Mouse (Mus musculus): Measurements from ENCODE around the gene Tsc2. TPM values are rescaled to one million over a fixed set of nuclear protein-coding genes. Genes with fewer than 3 reads are reported as not detected.

Tsc2 gene
- polyA plus RNA-seq, 1 experiment from 2014 or later = 46.7 TPM

DNA sequence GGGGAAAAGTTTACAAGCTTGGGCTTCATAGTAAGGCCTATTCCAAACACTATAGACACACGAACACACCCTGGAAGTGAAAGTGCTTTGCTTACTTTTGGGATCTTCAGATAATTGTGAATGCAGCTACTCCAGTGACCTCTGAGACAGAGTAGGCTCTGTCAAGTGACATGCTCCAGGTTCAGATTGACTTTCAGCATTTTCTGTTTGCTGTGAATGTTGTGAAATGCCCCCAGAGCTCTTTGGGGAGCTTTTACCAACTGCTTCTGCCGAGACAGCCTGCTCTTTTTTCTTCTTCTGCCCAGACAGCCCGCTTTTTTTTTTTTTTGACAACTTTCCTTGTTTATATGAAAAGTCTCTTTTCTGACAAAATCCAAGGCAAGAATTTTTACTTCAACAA is 47.9 kb downstream of the Tsc2 start:
- no peak for ATAC-seq (replicated peaks; ENCODE audit: insufficient number of reproducible peaks, low FRiP score, low TSS enrichment)
- H3K9me3 ChIP-seq (replicated peaks; ENCODE audit: control insufficient read depth, low read length) = no peaks in the 10 kb centered on the region
- 0 out of 2 replicates have a peak overlapping the region, but pooled peaks have one; percentile 77 for H3K27ac ChIP-seq (ENCODE audit: low read depth, low read length)
- H3K9ac ChIP-seq (ENCODE audit: low read depth, low read length) = no peak overlapping the region
- H3K4me3 ChIP-seq (ENCODE audit: low read depth, low read length) = no peak overlapping the region
- H3K36me3 ChIP-seq (ENCODE audit: control insufficient read depth, insufficient read depth, low read length) = peaks cover 38% of the 10 kb centered on the region
- no peak overlapping the region for H3K4me2 ChIP-seq
- 69% methylated on average over 3 of the region's 3 CpGs for WGBS (ENCODE audit: insufficient replicate concordance)
- no peaks in the 10 kb centered on the region for H3K4me1 ChIP-seq (ENCODE audit: control insufficient read depth, insufficient read depth, low read length)
- H3K27me3 ChIP-seq (ENCODE audit: control insufficient read depth, insufficient read depth, low read length) = no peaks in the 10 kb centered on the region

DNA sequence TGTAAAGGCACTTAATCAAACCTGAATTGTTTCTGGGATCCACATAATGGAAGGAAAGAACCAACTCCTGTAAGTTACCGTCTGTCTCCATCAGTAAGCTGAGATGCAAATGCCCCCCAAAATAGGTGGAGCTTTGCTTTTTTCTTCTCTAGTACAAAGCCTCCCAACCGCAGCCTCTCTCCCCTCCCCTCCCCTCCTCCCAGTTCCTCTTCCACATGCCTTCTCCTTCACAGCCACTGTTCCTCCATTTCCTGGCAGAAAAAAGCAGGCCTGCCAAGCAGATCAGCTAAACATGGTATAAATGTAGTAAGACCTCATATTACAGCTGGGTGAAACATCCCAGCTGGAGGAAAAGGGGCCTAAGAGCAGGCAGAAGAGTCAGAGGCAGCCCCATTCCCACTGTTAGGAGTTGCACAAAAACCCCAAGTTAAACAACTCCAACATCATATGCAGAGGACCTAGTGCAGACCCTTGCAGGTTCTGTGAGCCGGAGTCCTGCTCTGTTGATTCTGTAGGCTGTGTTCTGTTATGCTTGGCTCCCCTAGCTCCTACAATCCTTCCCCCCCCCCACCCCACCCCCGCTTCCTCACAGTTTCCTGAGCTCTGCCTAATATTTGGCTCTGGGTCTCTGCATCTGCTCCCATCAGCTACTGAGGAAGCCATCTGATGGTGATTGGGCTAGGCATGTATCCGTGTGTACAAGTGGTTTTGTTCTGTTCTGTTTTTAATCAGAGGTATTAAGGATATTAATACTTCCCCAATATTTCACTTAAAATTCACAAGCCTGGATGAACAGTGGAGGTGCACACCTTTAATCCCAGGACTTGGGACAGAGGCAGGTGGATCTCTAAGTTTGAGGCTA is 48.6 kb downstream of the Tsc2 start:
- Histone ChIP-seq H3K4me3 (ENCODE audit: low read depth, low read length) (no peak overlapping the region), H3K27ac (ENCODE audit: low read depth, low read length) (peak overlapping the region; percentile 77), H3K36me3 (ENCODE audit: control insufficient read depth, insufficient read depth, low read length) (peaks cover 39% of the 10 kb centered on the region), H3K4me1 (ENCODE audit: control insufficient read depth, insufficient read depth, low read length) (no peaks in the 10 kb centered on the region), H3K9me3 (replicated peaks; ENCODE audit: control insufficient read depth, low read length) (no peaks in the 10 kb centered on the region), H3K4me2 (no peak overlapping the region; the same call in 1 of the 2 replicates), H3K27me3 (ENCODE audit: control insufficient read depth, insufficient read depth, low read length) (no peaks in the 10 kb centered on the region), H3K9ac (ENCODE audit: low read depth, low read length) (no peak overlapping the region)
- 64% methylated on average over 5 of the region's 5 CpGs for WGBS (ENCODE audit: insufficient replicate concordance)
- ATAC-seq (replicated peaks; ENCODE audit: insufficient number of reproducible peaks, low FRiP score, low TSS enrichment) = no peak

DNA sequence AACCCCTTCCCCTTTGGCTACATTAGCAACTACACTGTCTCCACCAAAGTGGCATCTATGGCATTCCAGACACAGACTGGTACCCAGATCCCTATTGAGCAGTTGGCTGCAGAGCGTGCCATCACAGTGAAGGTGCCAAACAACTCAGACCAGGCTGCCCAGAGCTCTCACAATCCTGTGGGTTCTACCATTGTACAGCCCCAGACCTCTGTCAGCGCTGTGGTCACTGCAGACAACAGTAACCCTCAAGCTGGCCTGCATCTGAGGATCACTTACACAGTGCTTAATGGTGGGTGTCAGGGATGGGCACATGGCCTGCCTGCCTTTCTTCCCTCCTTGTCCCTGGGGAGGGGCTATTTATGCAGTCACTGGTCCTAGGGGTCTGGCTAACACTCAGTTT is 52.1 kb downstream of the Tsc2 start:
- H3K36me3 ChIP-seq (ENCODE audit: control insufficient read depth, insufficient read depth, low read length) = peaks cover 32% of the 10 kb centered on the region
- no peaks in the 10 kb centered on the region for H3K4me1 ChIP-seq (ENCODE audit: control insufficient read depth, insufficient read depth, low read length)
- H3K9me3 ChIP-seq (replicated peaks; ENCODE audit: control insufficient read depth, low read length) = no peaks in the 10 kb centered on the region
- H3K9ac ChIP-seq (ENCODE audit: low read depth, low read length) = no peak overlapping the region
- no peak overlapping the region for H3K4me3 ChIP-seq (ENCODE audit: low read depth, low read length)
- ATAC-seq (replicated peaks; ENCODE audit: insufficient number of reproducible peaks, low FRiP score, low TSS enrichment) = no peak
- 88% methylated on average over 2 of the region's 2 CpGs for WGBS (ENCODE audit: insufficient replicate concordance)
- no peaks in the 10 kb centered on the region for H3K27me3 ChIP-seq (ENCODE audit: control insufficient read depth, insufficient read depth, low read length)
- no peak overlapping the region for H3K27ac ChIP-seq (ENCODE audit: low read depth, low read length)
- H3K4me2 ChIP-seq = no peak overlapping the region

DNA sequence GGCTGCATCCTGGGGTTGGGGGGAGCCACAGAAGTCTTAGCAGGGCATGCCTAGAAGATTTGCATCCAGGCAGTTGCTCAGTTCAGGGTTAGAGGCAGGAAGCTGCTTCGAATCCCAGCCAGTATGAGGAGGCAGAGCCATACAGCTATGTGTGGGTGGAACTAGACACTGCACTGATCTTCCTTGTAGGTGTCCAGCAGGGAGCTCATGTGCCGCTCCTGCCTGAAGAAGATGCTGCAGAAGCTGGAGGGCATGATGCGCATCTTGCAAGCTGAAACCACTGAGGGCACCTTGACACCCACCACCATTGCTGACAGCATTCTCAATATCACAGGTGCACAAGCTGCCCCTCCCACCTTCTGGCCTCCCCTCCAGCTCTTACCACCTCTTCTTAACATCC is 52.9 kb downstream of the Tsc2 start:
- Histone ChIP-seq H3K27ac (ENCODE audit: low read depth, low read length) (no peak overlapping the region), H3K4me3 (ENCODE audit: low read depth, low read length) (no peak overlapping the region), H3K4me1 (ENCODE audit: control insufficient read depth, insufficient read depth, low read length) (no peaks in the 10 kb centered on the region), H3K4me2 (no peak overlapping the region), H3K27me3 (ENCODE audit: control insufficient read depth, insufficient read depth, low read length) (no peaks in the 10 kb centered on the region), H3K36me3 (ENCODE audit: control insufficient read depth, insufficient read depth, low read length) (peaks cover 34% of the 10 kb centered on the region), H3K9me3 (replicated peaks; ENCODE audit: control insufficient read depth, low read length) (no peaks in the 10 kb centered on the region), H3K9ac (ENCODE audit: low read depth, low read length) (no peak overlapping the region)
- ATAC-seq (replicated peaks; ENCODE audit: insufficient number of reproducible peaks, low FRiP score, low TSS enrichment) = no peak
- WGBS (ENCODE audit: insufficient replicate concordance) = 95% methylated on average over 3 of the region's 3 CpGs

DNA sequence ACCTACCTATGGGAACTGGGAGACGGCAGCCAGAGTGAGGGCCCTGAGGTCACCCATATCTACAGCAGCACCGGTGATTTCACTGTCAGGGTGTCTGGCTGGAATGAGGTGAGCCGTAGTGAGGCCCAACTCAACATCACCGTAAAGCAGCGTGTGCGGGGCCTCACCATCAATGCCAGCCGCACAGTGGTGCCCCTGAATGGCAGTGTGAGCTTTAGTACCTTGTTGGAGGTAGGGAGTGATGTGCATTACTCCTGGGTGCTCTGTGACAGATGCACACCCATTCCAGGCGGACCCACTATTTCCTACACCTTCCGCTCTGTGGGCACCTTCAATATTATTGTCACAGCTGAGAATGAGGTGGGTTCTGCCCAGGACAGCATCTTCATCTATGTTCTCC is 58.6 kb downstream of the Tsc2 start:
- no peak overlapping the region for H3K9ac ChIP-seq (ENCODE audit: low read depth, low read length)
- 89% methylated on average over 9 of the region's 9 CpGs for WGBS (ENCODE audit: insufficient replicate concordance)
- no peak overlapping the region for H3K4me2 ChIP-seq
- no peak overlapping the region for H3K4me3 ChIP-seq (ENCODE audit: low read depth, low read length)
- ATAC-seq (replicated peaks; ENCODE audit: insufficient number of reproducible peaks, low FRiP score, low TSS enrichment) = no peak
- no peaks in the 10 kb centered on the region for H3K27me3 ChIP-seq (ENCODE audit: control insufficient read depth, insufficient read depth, low read length)
- no peak overlapping the region for H3K27ac ChIP-seq (ENCODE audit: low read depth, low read length)
- H3K36me3 ChIP-seq (ENCODE audit: control insufficient read depth, insufficient read depth, low read length) = peaks cover 14% of the 10 kb centered on the region
- no peaks in the 10 kb centered on the region for H3K4me1 ChIP-seq (ENCODE audit: control insufficient read depth, insufficient read depth, low read length)
- no peaks in the 10 kb centered on the region for H3K9me3 ChIP-seq (replicated peaks; ENCODE audit: control insufficient read depth, low read length)

DNA sequence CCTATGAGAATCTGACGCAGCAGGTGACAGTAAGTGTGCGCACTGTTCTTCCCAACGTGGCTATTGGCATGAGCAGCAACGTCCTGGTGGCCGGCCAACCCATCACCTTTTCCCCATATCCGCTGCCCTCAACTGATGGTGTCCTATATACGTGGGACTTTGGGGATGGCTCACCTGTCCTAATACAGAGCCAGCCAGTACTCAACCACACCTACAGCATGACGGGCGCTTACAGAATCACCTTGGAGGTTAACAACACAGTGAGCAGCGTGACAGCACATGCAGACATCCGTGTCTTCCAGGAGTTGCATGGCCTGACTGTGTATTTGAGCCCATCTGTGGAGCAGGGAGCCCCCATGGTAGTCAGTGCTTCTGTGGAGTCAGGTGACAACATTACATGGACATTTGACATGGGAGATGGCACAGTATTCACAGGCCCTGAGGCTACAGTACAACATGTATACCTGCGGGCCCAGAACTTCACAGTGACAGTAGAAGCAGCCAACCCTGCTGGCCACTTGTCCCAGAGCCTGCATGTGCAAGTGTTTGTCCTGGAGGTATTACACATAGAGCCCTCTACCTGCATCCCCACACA is 59.7 kb downstream of the Tsc2 start:
- WGBS (ENCODE audit: insufficient replicate concordance) = 90% methylated on average over 12 of the region's 12 CpGs
- no peak for ATAC-seq (replicated peaks; ENCODE audit: insufficient number of reproducible peaks, low FRiP score, low TSS enrichment)
- Histone ChIP-seq H3K9ac (ENCODE audit: low read depth, low read length) (no peak overlapping the region), H3K36me3 (ENCODE audit: control insufficient read depth, insufficient read depth, low read length) (peaks cover 12% of the 10 kb centered on the region), H3K4me1 (ENCODE audit: control insufficient read depth, insufficient read depth, low read length) (no peaks in the 10 kb centered on the region), H3K27me3 (ENCODE audit: control insufficient read depth, insufficient read depth, low read length) (no peaks in the 10 kb centered on the region), H3K4me2 (no peak overlapping the region), H3K4me3 (ENCODE audit: low read depth, low read length) (no peak overlapping the region), H3K27ac (ENCODE audit: low read depth, low read length) (no peak overlapping the region), H3K9me3 (replicated peaks; ENCODE audit: control insufficient read depth, low read length) (no peaks in the 10 kb centered on the region)

DNA sequence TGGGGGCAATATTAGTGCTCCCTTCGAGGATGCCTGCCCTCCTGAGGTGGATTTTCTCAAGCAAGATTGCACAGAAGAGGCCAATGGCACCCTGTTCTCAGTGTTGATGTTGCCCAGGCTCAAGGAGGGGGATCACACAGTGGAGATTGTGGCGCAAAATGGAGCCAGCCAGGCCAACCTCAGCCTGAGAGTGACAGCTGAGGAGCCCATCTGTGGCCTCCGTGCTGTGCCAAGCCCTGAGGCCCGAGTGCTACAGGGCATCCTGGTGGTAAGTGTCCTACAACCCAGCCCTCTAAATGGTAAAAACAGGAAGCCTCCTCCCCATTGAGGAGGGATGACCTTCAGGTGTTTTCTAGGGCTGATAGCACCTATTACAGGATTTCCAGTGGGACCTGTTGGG is 62.6 kb downstream of the Tsc2 start:
- Histone ChIP-seq H3K36me3 (ENCODE audit: control insufficient read depth, insufficient read depth, low read length) (peaks cover 12% of the 10 kb centered on the region), H3K4me1 (ENCODE audit: control insufficient read depth, insufficient read depth, low read length) (peaks cover 5% of the 10 kb centered on the region; the same call in 1 of the 2 replicates), H3K4me2 (no peak overlapping the region), H3K9ac (ENCODE audit: low read depth, low read length) (no peak overlapping the region), H3K9me3 (replicated peaks; ENCODE audit: control insufficient read depth, low read length) (no peaks in the 10 kb centered on the region), H3K27ac (ENCODE audit: low read depth, low read length) (no peak overlapping the region), H3K4me3 (ENCODE audit: low read depth, low read length) (no peak overlapping the region), H3K27me3 (ENCODE audit: control insufficient read depth, insufficient read depth, low read length) (no peaks in the 10 kb centered on the region)
- ATAC-seq (replicated peaks; ENCODE audit: insufficient number of reproducible peaks, low FRiP score, low TSS enrichment) = no peak
- WGBS (ENCODE audit: insufficient replicate concordance) = 79% methylated on average over 4 of the region's 4 CpGs

DNA sequence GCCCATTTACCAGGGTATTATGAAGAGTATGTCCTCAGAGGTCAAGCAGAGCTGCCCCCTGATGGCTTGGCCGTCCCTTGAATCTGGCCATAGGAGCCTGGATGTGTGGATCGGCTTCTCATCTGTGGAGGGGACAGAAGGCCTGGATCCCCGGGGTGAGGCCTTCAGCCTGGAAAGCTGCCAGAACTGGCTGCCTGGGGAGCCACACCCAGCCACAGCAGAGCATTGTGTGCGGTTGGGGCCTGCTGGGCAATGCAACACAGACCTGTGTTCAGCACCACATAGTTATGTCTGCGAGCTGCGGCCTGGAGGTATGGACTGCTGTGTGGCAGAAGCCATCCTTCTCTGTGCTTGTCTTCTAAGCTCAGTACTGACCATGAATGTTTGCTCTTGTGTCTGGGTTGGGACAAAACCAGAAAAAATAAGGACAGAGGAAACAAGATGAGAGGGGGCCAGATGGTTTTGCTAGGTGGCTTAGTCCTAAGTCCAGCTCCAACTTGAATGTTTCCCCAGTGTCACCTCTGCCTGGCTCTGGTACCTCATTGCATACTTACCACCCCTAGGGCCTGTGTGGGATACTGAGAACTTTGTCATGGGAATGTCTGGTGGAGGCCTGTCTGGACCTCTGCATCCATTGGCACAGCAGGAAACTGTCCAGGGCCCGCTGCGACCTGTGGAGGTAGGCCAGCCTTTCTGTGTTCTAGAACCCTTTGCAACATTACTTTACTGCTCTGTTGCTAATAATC is 65.2 kb downstream of the Tsc2 start:
- ATAC-seq (replicated peaks; ENCODE audit: insufficient number of reproducible peaks, low FRiP score, low TSS enrichment) = no peak
- Histone ChIP-seq H3K27me3 (ENCODE audit: control insufficient read depth, insufficient read depth, low read length) (no peaks in the 10 kb centered on the region), H3K4me2 (no peak overlapping the region), H3K27ac (ENCODE audit: low read depth, low read length) (no peak overlapping the region), H3K9me3 (replicated peaks; ENCODE audit: control insufficient read depth, low read length) (no peaks in the 10 kb centered on the region), H3K4me3 (ENCODE audit: low read depth, low read length) (no peak overlapping the region), H3K36me3 (ENCODE audit: control insufficient read depth, insufficient read depth, low read length) (peaks cover 12% of the 10 kb centered on the region), H3K4me1 (ENCODE audit: control insufficient read depth, insufficient read depth, low read length) (peaks cover 11% of the 10 kb centered on the region), H3K9ac (ENCODE audit: low read depth, low read length) (peak overlapping the region; percentile 52; the same call in 1 of the 2 replicates)
- 62% methylated on average over 8 of the region's 8 CpGs for WGBS (ENCODE audit: insufficient replicate concordance)

Data from heart, embryonic 11.5 days (tissue).